32 mouse cellular contexts compared by ENCODE assay signal in the genomic region with DNA sequence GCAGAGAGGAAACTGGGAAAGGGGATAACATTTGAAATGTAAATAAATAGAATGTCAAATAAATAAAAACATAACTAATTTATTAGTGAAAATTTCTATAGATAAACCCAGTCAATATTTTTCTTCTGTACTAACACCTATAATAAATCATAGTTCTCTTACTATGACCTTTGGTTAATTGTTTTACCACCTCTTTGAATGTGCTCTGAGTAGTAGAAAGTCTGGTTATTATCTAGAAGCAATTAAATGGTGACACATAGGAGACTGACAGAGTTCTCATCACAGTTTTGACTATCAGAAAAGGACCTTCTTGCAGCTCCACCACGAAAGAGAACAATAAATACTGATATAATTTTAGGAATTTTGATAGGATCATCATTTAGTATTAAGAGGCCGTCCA.
"Had no signal": no experiment of that assay in that cellular context is flagged by ENCODE, and none has a peak within 500 bp of the region (broad histone marks: within the 10 kb centered on the region; RNA-seq: fewer than 3 reads in every experiment).

No protein-coding gene starts in this region.

- ATAC-seq: hindbrain, embryonic 16.5 days; hindbrain, postnatal 0 days; inflammation-experienced regulatory T-cells, adult 6 months had no signal

- H3K27ac ChIP-seq: heart, embryonic 10.5 days; heart, embryonic 13.5 days; heart, embryonic 15.5 days; hindbrain, embryonic 10.5 days; hindbrain, embryonic 12.5 days; hindbrain, embryonic 14.5 days; hindbrain, embryonic 15.5 days; hindbrain, postnatal 0 days; kidney, embryonic 15.5 days; kidney, postnatal 0 days; layer of hippocampus, adult 2 months; left cerebral cortex, adult 2 months had no signal

- H3K9me3 ChIP-seq: heart, embryonic 10.5 days; heart, embryonic 12.5 days; heart, embryonic 13.5 days; heart, embryonic 15.5 days; hindbrain, embryonic 10.5 days; hindbrain, embryonic 12.5 days; hindbrain, embryonic 15.5 days; kidney, embryonic 15.5 days had no signal

- H3K4me2 ChIP-seq: heart, embryonic 11.5 days; heart, embryonic 12.5 days; heart, embryonic 13.5 days; heart, embryonic 15.5 days; hindbrain, embryonic 12.5 days; hindbrain, embryonic 14.5 days; hindbrain, embryonic 15.5 days; kidney, embryonic 15.5 days had no signal

- H3K4me1 ChIP-seq: heart, embryonic 10.5 days; heart, embryonic 12.5 days; heart, embryonic 13.5 days; heart, embryonic 15.5 days; hindbrain, embryonic 10.5 days; hindbrain, embryonic 12.5 days; hindbrain, embryonic 15.5 days; kidney, embryonic 15.5 days had no signal

- H3K36me3 ChIP-seq: heart, embryonic 10.5 days; heart, embryonic 12.5 days; heart, embryonic 13.5 days; heart, embryonic 15.5 days; hindbrain, embryonic 10.5 days; hindbrain, embryonic 12.5 days; hindbrain, embryonic 15.5 days; kidney, embryonic 15.5 days had no signal

- H3K27me3 ChIP-seq: heart, embryonic 12.5 days; heart, embryonic 13.5 days; heart, embryonic 15.5 days; hindbrain, embryonic 12.5 days; hindbrain, embryonic 15.5 days; kidney, embryonic 15.5 days had no signal

- DNase-seq: heart, postnatal 10 days; heart, postnatal 14 days; heart, postnatal 36 days; heart, postnatal 4 days; kidney, adult 11 months; kidney, adult 18-20 months; kidney, adult 2 months; kidney, adult 8-10 months; kidney, adult 9 months; kidney, postnatal 10 days; kidney, postnatal 14 days; kidney, postnatal 25 days; kidney, postnatal 36 days; kidney, postnatal 4 days; layer of hippocampus, adult 9-11 months; layer of hippocampus, postnatal 36 days had no signal

- H3K4me3 ChIP-seq: heart, embryonic 10.5 days; heart, embryonic 12.5 days; heart, embryonic 13.5 days; heart, embryonic 15.5 days; hindbrain, embryonic 10.5 days; hindbrain, embryonic 12.5 days; hindbrain, embryonic 15.5 days; kidney, embryonic 15.5 days; layer of hippocampus, adult 2 months; left cerebral cortex, adult 2 months had no signal

- H3K9ac ChIP-seq: heart, embryonic 12.5 days; heart, embryonic 13.5 days; heart, embryonic 15.5 days; hindbrain, embryonic 12.5 days; hindbrain, embryonic 14.5 days; hindbrain, embryonic 15.5 days; kidney, embryonic 15.5 days had no signal
